Mouse (Mus musculus) cerebellum, adult 9-11 months (tissue): ENCODE results near the gene Rai14.
"Not testable (repeated sequence)": the region's sequence is repeated elsewhere in the genome, so short reads cannot be mapped to it uniquely, and the experiment has no call there.

Experiments
- DNase-seq: peaks from one replicate; pipeline ENCODE4 v3.0.0; 2022

Gene Rai14

DNA sequence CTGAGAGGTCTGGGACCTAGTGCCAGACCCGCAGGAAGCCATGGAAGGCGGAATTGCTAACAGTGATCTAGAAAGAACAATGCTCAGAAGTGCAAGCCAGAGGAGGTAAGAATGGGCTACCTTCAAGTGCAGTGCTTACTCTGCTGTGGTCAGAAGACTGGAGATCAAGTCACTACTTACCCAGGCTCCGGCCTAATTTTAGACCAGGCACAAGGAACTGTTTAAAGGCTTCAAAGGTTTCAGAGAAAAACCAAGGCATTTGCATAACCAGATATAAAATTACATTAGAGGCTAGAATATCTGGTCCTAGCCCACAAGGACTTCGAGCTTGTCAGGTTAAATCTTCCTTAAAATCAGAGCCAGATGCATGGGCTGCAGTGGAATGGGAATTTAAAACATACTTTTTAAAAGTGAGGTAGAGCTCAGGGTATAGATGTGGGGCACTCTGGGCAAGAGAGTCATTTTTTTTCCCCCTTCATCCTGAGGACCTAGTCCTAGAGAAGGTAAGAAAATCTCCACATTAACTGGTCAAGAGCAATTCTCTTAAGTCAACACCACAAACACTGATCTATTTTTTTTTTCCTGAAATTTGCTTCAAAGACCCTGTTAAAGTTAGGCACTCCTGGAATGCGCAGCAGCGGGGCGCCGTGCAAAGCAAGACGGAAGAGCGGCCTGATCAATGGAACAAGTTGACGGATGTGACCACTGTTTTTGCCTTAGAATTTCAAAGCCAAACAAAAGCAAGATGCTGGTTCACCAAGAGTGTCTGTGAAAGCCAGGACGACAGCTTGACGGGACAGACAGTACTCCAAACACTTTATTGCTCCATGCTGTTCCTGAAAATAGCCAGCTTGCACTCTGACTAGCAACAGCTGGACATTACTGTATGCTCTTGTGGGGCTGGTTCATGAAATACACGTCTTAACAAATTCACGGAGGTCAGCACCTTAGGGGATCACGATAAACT lies 115.9 kb downstream of the Rai14 start:
- no peak for DNase-seq

- DNase-seq, result no peak
Measured at GRCm38 (mm10) chr15:10596871-10597270, 117.6 kb downstream of the Rai14 start.

DNA sequence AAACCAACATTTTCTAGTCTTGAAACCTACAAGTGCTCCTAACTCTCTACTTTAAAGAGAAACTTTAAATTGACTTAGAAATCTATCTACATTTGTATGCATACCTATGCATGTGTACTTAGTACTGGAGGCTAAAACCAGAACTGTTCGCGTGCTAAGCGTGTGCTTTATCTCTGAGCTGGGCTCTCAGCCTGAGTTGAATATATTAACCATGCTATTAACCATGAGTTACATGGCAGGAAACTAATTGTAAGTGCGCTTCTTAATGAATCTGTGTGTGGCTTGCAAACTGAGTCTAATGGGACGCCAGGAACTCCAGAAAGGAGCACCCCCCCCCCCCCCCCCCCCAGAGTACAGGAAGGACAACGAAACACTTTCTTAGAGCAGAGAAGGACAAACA lies 119.0 kb downstream of the Rai14 start:
- DNase-seq, result no peak

- no peak for DNase-seq
Measured at GRCm38 (mm10) chr15:10594910-10595309, 119.5 kb downstream of the Rai14 start.

- DNase-seq, result no peak
Measured at GRCm38 (mm10) chr15:10593094-10593493, 121.3 kb downstream of the Rai14 start.

DNA sequence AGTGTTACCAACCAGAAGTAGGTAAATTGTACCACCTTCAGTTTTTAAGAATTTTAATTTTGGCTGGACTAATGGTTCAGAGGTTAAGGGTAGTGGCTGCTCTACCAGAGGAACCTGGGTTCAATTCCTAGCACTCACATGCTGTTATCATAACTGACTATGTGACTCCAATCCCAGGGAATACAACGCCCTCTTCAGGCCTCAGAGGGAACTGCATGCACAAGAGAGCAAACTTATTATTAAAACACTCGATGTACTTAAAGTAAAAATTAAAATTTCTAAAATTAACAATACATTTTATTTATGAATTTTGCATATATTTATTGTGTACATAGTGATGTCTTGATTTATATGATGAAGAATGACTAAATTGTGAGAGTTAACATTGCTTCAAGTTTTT lies 127.9 kb downstream of the Rai14 start:
- no peak for DNase-seq

GRCm38 (mm10) chr15:10584359-10585187 lies 129.9 kb downstream of the Rai14 start:
- DNase-seq, result no peak

DNA sequence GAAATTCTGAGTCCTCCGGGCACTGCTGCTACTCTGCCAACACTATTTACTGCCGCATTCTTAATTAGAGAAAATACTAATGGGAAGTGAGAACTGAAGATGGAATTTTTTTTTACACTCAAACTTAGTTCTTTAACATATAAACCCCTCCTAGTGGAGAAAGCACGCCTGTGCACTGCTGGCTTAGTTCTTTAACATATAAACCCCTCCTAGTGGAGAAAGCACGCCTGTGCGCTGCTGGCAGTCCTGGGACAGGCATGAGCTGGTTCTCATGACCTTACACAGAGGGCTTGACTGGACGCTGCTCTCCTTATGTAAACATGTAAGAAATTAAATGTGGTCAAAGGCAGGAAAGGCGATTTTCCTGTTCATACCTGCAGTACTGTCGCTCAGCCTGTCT lies 131.0 kb downstream of the Rai14 start:
- no peak for DNase-seq

- DNase-seq, result no peak
Measured at GRCm38 (mm10) chr15:10579159-10579558, 135.3 kb downstream of the Rai14 start.

- DNase-seq, result no peak
Measured at GRCm38 (mm10) chr15:10566486-10566885, 147.9 kb downstream of the Rai14 start.

GRCm38 (mm10) chr15:10564201-10564600 lies 150.2 kb downstream of the Rai14 start:
- no peak for DNase-seq

DNA sequence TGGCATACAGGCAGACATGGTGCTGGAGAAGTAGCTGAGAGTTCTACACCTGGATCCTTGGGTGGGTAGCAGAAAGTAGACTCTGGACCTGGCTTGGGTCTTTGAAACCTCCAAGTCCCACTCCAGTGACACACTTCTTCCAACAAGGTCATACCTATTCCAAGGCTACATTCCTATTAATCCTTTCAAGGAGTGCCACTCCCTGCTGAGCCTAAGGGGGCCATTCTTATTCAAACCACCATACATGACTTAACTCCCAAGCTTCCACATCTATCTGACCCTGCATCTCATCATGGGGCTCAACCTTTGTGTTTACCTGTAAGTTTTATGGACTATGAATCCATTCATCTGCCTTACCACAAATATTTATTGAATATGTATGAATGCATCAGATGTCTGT lies 152.1 kb downstream of the Rai14 start:
- DNase-seq, result no peak

- no peak for DNase-seq
Measured at GRCm38 (mm10) chr15:10560005-10560404, 154.4 kb downstream of the Rai14 start.

DNA sequence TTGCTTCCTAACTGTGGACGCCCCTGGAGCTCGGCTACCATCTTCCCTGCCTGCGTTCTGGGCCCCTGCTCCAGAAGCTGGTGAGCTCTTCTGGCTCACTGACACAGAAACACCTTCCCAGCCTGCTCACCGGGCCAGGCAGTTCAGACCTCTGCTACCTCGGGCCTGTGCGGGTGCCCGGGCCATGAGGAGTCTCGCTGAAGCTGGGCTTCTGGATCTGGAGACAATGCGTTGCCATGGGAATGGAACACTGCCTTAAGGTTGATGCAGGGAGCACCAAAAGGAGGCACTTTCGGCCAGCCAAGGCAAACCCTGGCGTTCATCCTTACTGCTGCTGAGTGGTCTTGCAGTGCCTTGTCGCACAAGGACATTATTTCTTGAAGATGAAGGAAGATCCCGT lies 156.0 kb downstream of the Rai14 start, which contains the start of gene Ttc23l:
Gene Ttc23l, minus strand, starts transcription at position 204 of the 400 bp plus-strand sequence.
- DNase-seq, result no peak

DNA sequence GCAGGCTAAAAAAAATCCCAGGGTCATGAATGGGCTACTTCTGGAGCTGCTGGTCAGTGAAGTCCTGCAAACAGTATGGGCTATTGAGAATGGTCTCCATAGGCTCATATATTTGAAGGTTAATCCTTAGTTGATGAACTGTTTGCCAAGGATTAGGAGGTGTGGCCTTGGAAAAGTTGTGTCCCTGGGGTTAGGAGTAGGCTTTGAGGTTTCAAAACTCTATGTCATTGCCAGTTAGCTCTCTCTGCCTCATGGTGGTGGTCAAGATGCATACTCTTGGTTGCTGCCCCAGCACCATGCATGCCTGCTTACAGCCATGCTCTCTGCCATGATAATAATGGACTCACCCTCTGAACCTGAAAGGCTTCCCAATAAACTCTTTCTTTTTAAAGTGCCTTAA lies 160.1 kb downstream of the Rai14 start:
- DNase-seq, result no peak

GRCm38 (mm10) chr15:10540271-10541088 lies 173.9 kb downstream of the Rai14 start:
- DNase-seq, result no peak

DNA sequence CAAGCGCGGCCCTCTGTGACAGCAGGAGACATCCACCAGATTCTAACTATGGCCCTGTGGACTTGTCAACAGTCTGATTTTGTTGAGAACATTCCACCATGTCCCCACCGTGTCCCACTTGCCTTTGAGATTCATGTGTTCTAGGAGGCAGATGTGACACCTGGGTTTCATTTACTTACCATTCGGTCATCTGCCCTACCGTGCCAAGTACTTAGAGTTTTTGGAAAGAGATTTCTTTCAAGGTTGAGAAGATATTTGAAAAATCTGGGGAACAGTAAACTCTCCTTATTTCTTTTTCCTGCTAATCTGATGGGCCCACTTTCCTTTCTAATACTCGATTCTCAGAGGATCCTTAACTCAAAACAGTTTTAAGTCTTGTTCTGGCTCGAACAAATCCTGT lies 178.5 kb downstream of the Rai14 start:
- DNase-seq, result no peak

- no peak for DNase-seq
Measured at GRCm38 (mm10) chr15:10534591-10534990, 179.8 kb downstream of the Rai14 start.

GRCm38 (mm10) chr15:10533361-10533760 lies 181.1 kb downstream of the Rai14 start:
- DNase-seq, result not testable (repeated sequence)

DNA sequence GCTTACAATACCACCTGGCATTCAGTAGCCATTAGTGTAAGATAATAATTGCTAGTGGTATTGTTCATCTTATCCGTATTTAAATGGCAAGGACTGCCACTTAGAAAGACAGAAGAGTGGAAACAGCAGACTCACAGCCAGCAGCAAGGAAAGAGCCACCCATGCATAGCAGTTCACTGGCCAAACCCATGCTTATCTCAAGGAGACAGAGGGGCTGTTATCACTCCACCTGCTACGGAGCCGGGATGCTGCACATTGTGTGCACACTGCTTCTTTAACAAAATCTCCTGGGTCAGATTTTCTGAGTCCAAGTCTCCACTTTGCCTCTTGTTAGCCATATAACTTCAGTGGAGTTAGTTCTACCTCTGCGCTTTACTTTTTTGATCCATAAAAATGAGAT lies 183.1 kb downstream of the Rai14 start:
- no peak for DNase-seq

- DNase-seq, result no peak
Measured at GRCm38 (mm10) chr15:10525896-10526295, 188.5 kb downstream of the Rai14 start.
